Mouse (Mus musculus) urinary bladder, adult 2 months (tissue): ENCODE data around the gene Btg4. TPM values are rescaled to one million over a fixed set of nuclear protein-coding genes. Genes with fewer than 3 reads are reported as not detected.

Experiments
- DNase-seq: peaks from one replicate; pipeline ENCODE4 v3.0.0; 2022; ENCODE audit warnings: low spot score
- polyA plus RNA-seq: library from polyadenylated mRNA; depleted of rRNA; stranded (reverse); fragments of >200 nt; gene quantifications from 2 replicates; pipeline ENCODE4 v1.2.3, GENCODE M21; 2012; rRNA removed

The Btg4 gene
- polyA plus RNA-seq, 1 experiment: not detected

DNA sequence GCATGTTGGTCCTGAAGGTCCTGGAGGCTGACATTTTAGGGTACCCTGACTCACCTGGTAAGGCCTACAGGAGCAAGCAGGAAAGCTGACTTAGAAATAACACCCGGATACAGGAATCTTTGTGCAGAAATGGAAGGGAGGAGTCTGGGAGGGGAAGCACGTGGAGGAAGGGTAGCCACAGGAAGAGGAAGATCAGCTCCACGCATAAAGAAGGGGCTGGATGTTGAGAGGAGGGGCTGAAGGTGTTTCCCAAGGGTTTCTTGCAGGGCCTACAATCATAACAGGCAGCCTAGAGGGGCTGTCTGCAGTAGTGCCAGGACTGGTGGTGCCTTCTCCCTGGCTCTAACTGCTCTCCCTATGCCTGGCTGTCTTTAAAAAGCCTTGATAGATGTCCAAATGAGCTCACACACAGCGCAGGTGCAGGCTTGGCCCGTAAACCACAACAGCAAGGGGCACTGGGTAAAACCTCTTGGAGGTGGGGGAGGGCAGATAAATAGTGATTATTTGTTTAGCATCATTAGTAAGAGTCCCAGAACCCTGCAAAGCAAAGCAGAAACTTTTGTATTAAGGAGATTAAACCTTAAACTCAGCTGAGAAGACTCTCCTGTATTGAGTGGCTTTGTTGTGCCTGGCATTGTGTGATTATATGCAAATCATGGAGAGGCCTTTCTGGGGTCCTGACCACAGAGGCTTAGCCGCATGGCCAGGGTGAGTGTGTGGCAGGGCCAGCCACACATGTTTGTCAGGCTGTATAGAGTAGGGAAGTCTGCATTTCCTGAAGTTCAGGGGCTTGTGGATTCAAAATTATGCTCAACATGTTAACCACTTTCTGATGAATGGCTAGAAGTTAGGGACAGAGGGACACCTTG lies 104.8 kb downstream of the Btg4 start, which contains the start of gene Gm32742:
Gene Gm32742, minus strand, starts transcription at position 206 of the 869 bp plus-strand sequence.
- DNase-seq: no peak

DNA sequence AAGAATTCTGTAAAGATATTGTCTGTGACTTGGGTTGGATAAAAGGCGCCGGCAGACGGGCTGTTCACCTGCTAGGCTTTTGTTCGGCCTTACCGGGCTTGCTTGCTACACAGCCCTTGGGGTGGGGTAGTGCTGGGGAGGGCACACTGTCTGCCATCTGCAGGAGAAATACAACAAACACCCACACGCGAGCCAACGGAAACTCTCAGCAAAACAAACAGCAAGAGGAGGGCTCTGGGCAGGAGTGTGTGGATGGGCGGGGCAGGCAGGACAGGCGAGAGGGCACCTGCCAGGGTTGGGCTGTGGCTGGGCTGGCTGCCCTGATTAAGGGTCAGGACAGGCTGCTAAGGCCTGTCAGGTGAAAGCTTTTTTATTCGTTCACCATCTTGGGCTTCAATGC lies 107.3 kb downstream of the Btg4 start:
- DNase-seq: no peak

DNA sequence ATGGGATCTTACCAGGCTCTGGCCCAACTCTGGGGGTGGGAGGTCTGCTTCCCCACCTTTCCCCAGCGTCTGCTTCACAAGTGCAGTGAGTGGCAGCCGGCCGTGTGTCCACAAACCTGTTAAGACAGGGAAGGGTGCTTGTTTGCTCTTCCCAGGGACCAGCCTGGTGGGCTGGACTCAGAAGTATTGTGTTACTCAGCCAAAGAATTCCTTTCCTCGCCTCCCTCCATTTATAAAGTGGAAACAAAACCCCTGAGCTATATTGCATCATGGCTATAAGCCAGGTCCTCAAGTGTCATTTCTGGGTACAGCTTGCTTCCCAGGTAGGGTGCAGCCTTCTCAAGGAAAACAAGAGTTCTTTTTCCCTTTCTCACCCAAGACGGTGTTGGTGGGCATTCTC lies 108.0 kb downstream of the Btg4 start:
- DNase-seq: no peak

DNA sequence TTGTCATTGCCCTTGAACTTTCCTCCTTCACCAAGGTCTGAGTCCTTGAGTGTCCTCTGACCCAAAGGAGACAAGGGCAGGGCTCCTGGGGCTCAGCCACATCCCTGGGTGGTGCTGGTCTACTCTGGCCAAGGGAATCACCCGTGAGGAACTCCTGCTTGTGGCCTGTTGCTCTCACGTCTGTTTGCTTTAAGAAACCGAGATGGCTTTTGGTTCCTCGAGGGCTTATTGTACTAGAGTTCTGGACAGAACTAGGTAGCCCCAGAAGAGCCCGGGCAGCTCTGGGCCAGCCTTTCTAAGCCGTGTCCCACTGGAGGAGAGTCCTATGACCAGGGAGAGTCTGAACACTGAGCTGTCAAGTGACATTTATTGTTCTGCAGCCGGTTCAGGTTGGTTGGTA lies 108.4 kb downstream of the Btg4 start:
- no peak for DNase-seq

Other genes starting within 250 kb of the Btg4 start
- gene Ppp2r1b, start 215.6 kb upstream of the Btg4 start, polyA plus RNA-seq: 20.9 and 23.5 TPM in 2 replicates
- 17.4 and 19.2 TPM in 2 replicates for gene Sik2, start 51.8 kb upstream of the Btg4 start, polyA plus RNA-seq
- 7.0 and 10.2 TPM in 2 replicates for gene Layn, start 16.2 kb downstream of the Btg4 start, polyA plus RNA-seq
- gene 4833427G06Rik, start 41.2 kb downstream of the Btg4 start, polyA plus RNA-seq: not detected in 2 replicates
- gene Gm32742, start 104.6 kb downstream of the Btg4 start, polyA plus RNA-seq: 0.01 TPM in 2 replicates
- 0.08 and 0.25 TPM in 2 replicates for gene Pou2af1, start 152.8 kb downstream of the Btg4 start, polyA plus RNA-seq
- gene Colca2, start 217.7 kb downstream of the Btg4 start, polyA plus RNA-seq: 3.7 and 4.4 TPM in 2 replicates